Mouse (Mus musculus) spleen, adult 18-20 months (tissue): ENCODE measurements around the gene Lipt2.

ENCODE experiments used
- DNase-seq, 2 experiments: peaks; one replicate each; pipeline ENCODE4 v3.0.0; 2022; ENCODE audit warnings: mixed read lengths in 2 of 2

Gene Lipt2

DNA sequence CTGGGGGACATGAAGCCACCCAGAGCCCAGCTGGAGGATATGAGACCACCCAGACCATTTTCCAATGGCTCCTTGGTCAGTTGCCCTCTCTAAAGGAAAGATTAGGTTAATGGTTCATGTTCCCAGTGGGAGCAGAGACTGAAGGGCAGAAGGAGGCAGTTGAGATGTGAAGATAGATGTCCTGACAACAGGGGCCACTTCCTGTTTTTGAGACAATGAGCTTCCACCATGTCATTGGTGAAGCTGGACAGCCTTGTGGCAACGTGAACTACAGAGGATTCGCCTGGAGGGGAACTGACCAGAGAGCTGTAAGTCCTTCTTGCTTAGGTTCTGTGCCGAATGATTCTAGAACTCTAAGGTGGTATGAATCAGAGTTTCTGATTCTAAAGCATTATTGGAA, 17.2 kb downstream of the Lipt2 start, which contains the start of gene Kcne3:
Gene Kcne3 (plus strand): TSS at position 234 of the 400 bp plus-strand sequence.
- DNase-seq, result no peak

DNA sequence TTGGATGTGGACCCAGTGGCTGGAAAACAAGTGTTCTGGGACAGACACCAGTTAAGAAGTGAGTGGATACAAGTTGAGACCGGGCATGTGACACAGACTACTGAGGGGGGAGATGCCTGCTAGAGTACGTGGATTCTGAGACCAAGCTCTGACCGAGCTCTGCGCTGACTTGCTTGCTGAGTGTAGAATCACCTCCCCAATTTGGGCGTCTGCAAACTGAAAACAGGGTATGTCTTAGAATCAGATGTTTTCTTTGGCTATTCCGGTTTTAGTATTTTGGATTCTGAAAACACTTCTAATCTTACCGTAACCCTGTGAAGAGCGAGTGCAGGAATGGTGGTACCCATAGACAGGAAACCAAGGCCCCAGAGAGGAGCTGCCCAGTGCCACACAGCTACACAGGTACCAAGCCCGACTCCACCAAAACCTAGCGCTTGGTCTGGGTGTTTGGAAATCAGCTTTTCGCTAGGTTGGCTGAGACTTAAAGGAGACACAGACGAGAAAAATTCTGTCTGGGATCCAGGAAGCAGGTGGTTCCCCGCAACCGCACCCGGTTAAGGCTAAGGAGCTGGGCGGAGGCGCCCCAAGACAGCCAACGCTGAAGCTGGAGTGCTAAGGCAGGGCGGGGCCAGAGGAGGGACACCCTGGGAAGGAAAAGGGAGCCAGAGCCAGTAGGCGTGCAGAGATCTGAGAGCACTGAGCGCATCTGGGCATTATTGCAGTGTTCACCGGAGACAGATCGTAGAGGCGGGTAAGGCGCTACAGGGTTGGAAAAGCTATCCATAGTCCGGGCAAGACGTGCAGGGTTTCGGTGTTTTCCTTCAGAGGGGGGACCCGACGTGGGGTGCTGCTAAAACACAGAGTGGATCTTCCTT, 19.2 kb downstream of the Lipt2 start:
- peak in 1 of 2 experiments; percentile 7 for DNase-seq

DNA sequence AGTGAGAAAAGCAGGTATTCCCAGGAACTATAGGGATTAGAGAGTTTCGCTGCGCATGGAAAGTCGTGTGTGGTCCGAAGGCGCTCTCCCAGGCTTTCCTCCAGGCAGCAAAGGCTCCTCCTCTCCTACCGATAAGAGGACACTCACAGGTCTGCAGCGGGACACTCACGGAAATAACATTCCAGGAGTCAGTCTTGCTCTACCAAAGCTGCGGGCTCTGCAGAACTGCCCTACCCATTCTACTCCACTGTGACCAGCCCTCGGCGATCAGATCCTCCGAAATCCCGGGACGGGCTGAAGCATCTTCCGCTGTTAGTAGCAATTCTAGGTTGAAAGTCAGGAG, 19.8 kb downstream of the Lipt2 start:
- DNase-seq, result no peak

DNA sequence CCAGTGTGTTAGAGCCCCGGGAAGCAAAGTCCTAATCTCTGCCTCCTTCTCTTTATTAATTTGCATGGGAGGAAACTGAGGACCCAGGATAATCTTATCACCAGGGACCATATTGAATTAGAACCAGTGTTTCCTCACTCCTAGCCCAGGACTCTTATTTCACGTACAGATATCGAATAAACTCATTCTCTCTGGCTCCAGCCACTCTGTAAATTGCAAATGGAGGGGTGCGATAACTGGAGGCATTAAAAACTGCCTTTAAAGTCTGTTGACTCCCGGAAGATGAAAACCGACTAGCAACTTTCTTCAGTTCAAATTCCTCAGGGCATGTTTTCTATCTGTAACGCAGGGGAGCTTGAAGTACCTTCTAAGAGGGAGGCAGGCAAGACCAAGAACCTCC, 20.3 kb downstream of the Lipt2 start:
- DNase-seq, result no peak

DNA sequence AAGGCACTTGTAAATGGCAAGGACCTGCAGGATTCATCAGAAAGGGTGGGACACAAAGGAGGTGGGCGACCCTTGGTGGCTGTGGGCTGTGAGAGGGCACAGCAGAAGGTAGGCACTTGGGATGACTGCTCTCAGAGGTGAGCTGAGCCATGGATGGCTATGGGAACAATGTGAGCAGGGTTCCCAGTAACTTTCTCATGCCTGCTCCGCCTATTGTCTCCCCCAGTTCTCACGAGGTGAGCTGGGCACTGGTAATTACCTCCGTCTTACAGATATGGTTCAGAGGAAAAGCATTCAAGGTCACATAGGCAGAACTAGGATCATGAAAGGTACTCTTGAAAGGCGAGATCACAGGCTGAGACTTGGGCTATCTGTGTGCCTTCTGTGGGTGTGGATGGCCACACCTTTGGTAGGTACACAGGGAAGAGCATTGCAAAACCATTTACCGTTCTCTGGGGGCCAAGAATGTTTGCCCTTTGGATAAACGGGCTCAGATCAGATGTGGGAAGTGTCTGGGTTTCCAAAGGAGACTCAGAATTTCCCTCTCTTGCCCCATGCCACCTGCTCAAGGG, 20.8 kb downstream of the Lipt2 start:
- no peak for DNase-seq

DNA sequence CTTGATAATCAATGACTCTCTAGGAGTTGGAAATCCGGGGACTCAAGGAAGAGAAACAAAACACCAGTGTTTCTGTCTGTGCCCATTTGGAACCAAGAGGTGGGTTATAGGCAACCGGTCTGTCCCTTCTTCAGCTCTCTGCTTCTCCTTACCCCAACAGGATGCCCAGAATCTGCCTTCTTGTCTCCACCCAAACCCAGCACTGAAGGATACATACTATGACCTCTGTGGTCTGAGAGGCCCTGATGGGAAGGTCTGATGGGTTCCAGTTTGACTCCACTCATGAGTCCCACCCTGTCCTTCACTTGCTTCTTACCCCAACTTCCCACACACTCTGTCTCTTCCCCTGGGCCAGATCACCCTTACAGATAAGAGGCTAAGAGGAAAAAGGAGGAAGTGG, 22.1 kb downstream of the Lipt2 start:
- no peak for DNase-seq

DNA sequence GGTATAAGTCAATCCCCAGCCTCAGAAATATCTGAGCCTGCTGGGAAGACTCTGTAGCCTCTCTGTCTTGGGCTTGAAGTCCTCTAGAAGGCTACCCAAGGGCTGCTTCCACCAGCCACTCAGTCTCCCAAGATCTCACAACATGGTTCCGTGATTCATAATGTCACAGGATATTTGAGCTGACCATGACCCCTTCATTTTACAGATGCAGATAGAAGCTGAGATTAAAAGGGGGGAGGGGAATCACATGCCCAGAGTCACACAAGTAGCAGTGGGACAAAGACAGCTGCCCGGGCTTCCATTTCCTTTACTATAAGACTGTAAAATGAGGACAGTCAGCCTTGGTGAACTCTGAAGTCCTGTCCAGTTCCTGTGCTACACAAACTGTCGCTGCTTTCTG, 22.5 kb downstream of the Lipt2 start:
- DNase-seq, result no peak

DNA sequence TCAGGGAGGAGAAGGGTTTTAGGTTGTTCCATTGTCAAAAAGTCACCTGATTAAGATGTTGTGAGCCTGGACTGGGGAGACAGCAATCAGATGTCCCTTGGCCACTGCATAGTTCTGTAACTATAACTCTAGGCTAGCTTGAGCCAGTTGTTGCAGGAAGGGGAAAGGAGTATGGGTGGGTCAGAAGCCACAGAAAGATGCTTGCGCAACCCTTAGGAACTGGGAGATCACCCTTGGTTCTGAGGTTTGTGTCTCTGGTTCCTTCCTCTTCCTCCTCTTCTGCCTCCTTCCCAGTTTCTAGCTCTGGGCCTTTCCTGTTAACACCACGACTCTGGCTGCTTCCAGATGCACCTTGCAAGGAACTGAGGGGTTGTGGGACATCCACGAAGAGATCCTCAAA, 23.3 kb downstream of the Lipt2 start:
- no peak for DNase-seq

DNA sequence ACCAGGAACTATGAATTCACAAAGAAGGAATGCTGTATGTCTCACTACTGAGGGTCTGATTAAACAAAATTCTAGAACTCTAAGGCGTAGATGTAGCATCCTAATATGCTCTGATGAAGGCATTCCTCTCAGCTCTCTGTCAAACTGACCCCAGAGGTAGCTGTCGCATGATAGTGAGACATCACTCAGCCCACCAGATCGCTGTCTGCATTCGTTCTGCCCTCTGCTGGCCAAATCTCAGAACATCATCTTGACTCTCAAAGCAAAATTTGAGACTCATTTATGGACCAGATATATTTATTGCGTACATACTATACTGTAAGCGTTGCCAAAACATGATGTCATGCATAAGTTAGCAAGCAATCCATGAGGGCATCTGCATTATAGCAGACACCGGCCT, 28.5 kb downstream of the Lipt2 start:
- peak in 1 of 2 experiments; percentile 34 for DNase-seq

DNA sequence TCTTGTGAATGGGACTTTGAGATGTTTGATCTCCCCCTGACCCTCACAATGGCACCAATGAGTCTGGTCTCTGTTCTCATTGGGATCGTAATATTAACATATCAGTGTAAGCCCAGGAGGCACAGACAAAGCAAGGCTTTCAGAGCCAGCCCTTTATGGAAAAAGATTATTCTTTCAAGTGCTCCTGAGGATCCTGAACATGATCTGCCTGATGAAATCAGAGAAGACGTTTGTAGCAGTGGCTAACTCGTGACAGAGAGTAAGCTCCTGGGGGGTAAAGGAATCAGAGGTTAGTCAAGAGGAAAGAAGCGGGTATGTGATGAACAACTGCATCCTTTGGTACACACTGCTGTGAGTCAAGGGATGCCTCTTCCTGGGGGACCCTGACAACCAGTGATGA, 31.1 kb downstream of the Lipt2 start:
- DNase-seq, result no peak

DNA sequence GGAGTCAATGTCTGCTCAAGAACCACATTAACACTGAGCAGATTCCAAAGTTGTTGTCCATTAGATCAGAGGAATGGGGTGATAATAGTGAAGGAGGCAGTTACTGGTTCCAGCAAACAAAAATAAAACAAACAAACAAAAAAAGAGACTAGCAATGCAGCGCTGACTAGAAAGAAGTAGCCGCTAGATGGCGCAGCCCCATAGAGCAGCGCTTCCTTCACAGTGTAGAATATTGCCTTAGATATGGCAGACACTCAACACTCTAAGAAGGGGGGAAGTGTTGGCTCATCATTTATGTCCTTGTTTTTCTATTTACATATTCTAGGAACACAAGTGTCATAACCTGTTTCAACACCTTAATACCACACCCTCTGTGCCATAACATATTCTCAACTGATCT, 31.7 kb downstream of the Lipt2 start:
- peak in 1 of 2 experiments; percentile 63 for DNase-seq

DNA sequence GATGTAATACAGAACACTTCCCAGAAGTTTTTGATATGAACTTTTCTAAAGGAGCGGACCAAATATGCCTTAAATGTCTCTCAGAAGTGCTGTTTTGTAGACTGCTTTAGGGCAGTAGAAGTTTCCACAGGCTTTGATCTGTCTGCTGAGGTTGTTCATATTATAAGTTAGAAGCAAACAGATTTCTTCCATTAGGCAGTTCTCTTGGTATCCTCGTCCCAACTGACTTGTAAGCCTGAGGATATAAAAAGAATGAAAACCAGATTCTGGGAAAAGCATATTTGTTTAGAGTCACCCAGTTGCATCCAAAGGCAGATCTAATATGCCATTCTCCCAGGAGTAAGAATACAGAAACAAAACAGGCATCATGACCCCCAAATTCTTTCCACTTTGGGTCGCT, 42.1 kb downstream of the Lipt2 start:
- no peak for DNase-seq

DNA sequence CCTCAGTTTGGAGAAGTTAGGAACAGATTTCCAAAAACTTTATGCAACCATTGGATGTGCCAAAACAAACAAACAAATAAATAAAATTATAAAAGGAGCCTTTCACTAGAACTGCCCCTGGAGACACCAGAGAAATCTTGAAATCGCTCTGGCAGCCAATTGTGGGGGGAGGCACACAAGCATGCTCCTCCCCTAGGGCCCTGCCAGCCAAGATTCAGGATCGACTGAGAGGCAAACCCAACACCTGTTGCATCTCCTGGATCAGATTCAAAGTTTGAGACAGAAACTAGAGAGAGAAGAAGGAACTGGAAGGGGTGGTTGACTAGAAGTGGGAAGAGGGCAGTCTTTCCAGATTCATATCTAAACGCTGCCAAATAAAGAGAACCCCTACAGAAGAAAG, 44.5 kb downstream of the Lipt2 start:
- no peak for DNase-seq

DNA sequence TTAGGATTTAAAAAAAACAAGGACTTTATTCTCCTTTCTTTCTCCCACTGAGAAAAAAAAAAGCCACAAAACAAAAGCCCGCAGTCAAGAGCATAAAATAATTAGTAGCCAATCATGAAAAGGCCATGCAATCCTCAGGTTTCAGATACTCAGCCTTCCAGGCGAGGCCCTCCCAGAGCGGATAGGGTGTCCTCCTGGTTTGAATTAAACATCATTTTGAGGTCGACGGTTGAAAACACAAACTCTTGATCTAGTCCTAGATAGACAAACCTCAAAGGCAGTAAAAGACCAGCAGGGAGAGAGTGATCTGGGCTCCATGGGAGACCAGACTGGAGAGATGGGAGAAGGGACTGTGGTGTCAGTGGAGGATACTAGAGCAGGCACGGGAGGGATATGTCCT, 45.8 kb downstream of the Lipt2 start:
- DNase-seq, result no peak

DNA sequence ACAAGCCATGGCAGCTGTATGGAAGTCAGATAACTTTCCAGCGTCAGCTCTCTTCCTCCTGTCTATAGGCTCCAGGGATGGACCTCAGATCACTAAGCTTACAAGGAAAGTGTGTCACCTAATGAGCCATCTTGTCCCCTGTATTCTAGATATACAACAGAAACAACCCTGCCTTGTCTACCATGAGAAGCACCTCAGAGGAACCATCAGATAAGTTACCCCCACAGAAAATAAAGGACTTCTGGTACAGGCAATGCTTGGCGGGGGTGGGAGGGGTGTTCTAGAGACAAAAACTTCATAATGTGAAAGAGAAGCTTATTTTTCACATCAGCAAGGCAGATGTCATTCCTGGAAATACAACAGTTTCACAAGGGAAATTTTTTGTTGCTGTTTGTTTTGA, 47.1 kb downstream of the Lipt2 start:
- no peak for DNase-seq

DNA sequence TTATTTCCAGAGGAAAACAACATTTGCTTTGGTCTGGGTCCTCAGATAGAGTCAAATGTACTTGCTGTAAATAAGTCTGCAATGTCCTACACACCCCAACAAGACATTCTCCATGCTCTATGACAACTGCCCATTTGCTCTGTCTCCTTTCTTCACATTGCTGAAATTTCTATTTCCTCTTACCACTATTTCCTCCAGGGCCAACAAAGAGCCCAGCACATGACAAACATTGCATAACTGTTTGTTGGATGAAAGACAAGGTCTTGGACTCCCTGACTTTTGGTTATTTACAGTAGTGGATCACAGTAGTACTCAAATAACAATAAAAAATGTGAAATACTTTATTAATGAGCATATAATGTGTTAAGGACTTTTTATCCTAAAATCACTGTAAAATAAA, 48.8 kb downstream of the Lipt2 start:
- no peak for DNase-seq
